Mouse (Mus musculus): ENCODE measurements at regions not wholly inside any gene's neighbourhood (a gene's known extent, or its start where the extent isn't known, plus 50 kb on each side); places are given as distances from the start of the nearest gene placed in this dataset.
A peak's percentile ranks its signal among the peaks of the same experiment; 100 is the strongest.

- Histone ChIP-seq H3K36me3 (ENCODE audit: control insufficient read depth in 1 of 2, insufficient read depth in 2 of 2, low read length in 2 of 2) (peaks cover 0 to 2% of the 10 kb centered on the region in 2 experiments; a peak in 2 of 4 replicates), H3K4me1 (ENCODE audit: control insufficient read depth in 1 of 2, insufficient read depth in 2 of 2, low read length in 2 of 2) (peaks cover 0 to 15% of the 10 kb centered on the region in 2 experiments; a peak in 2 of 4 replicates), H3K27me3 (ENCODE audit: control insufficient read depth in 1 of 2, insufficient read depth in 2 of 2, low read length in 2 of 2) (no peaks in the 10 kb centered on the region), H3K4me3 (ENCODE audit: control insufficient read depth in 1 of 2, insufficient read depth in 1 of 2, low read depth in 2 of 2, low read length in 2 of 2) (no peak overlapping the region), H3K9ac (ENCODE audit: control insufficient read depth, low read depth, low read length, poor library complexity, severe bottlenecking) (no peak overlapping the region), H3K79me2 (ENCODE audit: control insufficient read depth, insufficient read depth, low read length, poor library complexity) (no peaks in the 10 kb centered on the region), H3K9me3 (replicated peaks; ENCODE audit: insufficient read depth, low read length) (no peaks in the 10 kb centered on the region), H3K27ac (ENCODE audit: control insufficient read depth, low read depth, low read length) (no peak overlapping the region)
- no peak for TF ChIP-seq RAD21 (IDR thresholded peaks at IDR 0.05; ENCODE audit: low read depth, low read length)
- TF ChIP-seq MAX (IDR thresholded peaks at IDR 0.05; ENCODE audit: low read length): no peak
- TF ChIP-seq NRF1 (IDR thresholded peaks at IDR 0.05; ENCODE audit: insufficient read depth, low read depth, low read length, poor library complexity, severe bottlenecking): no peak
- no peak for TF ChIP-seq CHD2 (IDR thresholded peaks at IDR 0.05; ENCODE audit: low read length)
- no peak for TF ChIP-seq KAT2A (conservative IDR thresholded peaks at IDR 0.05; ENCODE audit: low read depth, low read length)
- no peak for TF ChIP-seq E2F4 (IDR thresholded peaks at IDR 0.05; ENCODE audit: borderline replicate concordance, low read depth, low read length)
- no peak for TF ChIP-seq CHD1 (IDR thresholded peaks at IDR 0.05; ENCODE audit: low read depth, low read length)
- TF ChIP-seq EP300 (IDR thresholded peaks at IDR 0.05; ENCODE audit: low read depth in 1 of 2, low read length in 2 of 2): no peak
- TF ChIP-seq TBP (IDR thresholded peaks at IDR 0.05; ENCODE audit: low read depth, low read length): no peak
- no peak for TF ChIP-seq CTCF (IDR thresholded peaks at IDR 0.05 in 2 of 3, conservative IDR thresholded peaks at IDR 0.05 in 1 of 3; ENCODE audit: control insufficient read depth in 1 of 3, insufficient read depth in 1 of 3, low read depth in 2 of 3, low read length in 3 of 3, poor library complexity in 1 of 3, severe bottlenecking in 1 of 3)
- no peak for DNase-seq (ENCODE audit: low read depth, low spot score)
Observed at GRCm38 (mm10) chr10:111419375-111420194, 53.4 kb upstream of the Nap1l1 start.

GRCm38 (mm10) chr10:111420195-111420838 lies 52.7 kb upstream of the Nap1l1 start:
- TF ChIP-seq ZMIZ1 (IDR thresholded peaks at IDR 0.05; ENCODE audit: low read depth, low read length) (no peak), POLR2A (IDR thresholded peaks at IDR 0.05; ENCODE audit: control insufficient read depth in 1 of 2, insufficient read depth in 1 of 2, low read depth in 1 of 2, low read length in 2 of 2, poor library complexity in 1 of 2) (no peak), KAT2A (conservative IDR thresholded peaks at IDR 0.05; ENCODE audit: low read depth, low read length) (no peak), NRF1 (IDR thresholded peaks at IDR 0.05; ENCODE audit: insufficient read depth, low read depth, low read length, poor library complexity, severe bottlenecking) (no peak)
- Histone ChIP-seq H3K36me3 (ENCODE audit: control insufficient read depth in 1 of 2, insufficient read depth in 2 of 2, low read length in 2 of 2) (peaks cover 0 to 2% of the 10 kb centered on the region in 2 experiments; a peak in 2 of 4 replicates), H3K27ac (ENCODE audit: control insufficient read depth, low read depth, low read length) (no peak overlapping the region), H3K9ac (ENCODE audit: control insufficient read depth, low read depth, low read length, poor library complexity, severe bottlenecking) (no peak overlapping the region), H3K4me1 (ENCODE audit: control insufficient read depth in 1 of 2, insufficient read depth in 2 of 2, low read length in 2 of 2) (peaks cover 0 to 15% of the 10 kb centered on the region in 2 experiments; a peak in 2 of 4 replicates), H3K27me3 (ENCODE audit: control insufficient read depth in 1 of 2, insufficient read depth in 2 of 2, low read length in 2 of 2) (no peaks in the 10 kb centered on the region), H3K4me3 (ENCODE audit: control insufficient read depth in 1 of 2, insufficient read depth in 1 of 2, low read depth in 2 of 2, low read length in 2 of 2) (no peak overlapping the region), H3K79me2 (ENCODE audit: control insufficient read depth, insufficient read depth, low read length, poor library complexity) (no peaks in the 10 kb centered on the region), H3K9me3 (replicated peaks; ENCODE audit: insufficient read depth, low read length) (no peaks in the 10 kb centered on the region)
- DNase-seq (ENCODE audit: low read depth, low spot score): peak; percentile 16
